Mouse (Mus musculus): Measurements from ENCODE around the gene Olfr1448. TPM values are rescaled to one million over a fixed set of nuclear protein-coding genes. Genes with fewer than 3 reads are reported as not detected.
"Not testable (repeated sequence)": the region's sequence is repeated elsewhere in the genome, so short reads cannot be mapped to it uniquely, and the experiment has no call there.

The Olfr1448 gene
- not detected in 2 replicates for polyA plus RNA-seq (2014; fragmentation: Nextera tagmentation; extraction: Ambion mirVana)

- 0 out of 2 replicates have a peak, but pooled peaks cover 2% of the 10 kb centered on the region for H3K9me3 ChIP-seq (ENCODE audit: control insufficient read depth, low read length)
- ATAC-seq (ENCODE audit: insufficient number of reproducible peaks, insufficient read depth, low FRiP score, low read depth): no peak
- H3K4me2 ChIP-seq (ENCODE audit: low read length): no peak within 1 kb of the TSS
- no peaks in the 10 kb centered on the region for H3K4me1 ChIP-seq (ENCODE audit: control insufficient read depth in 2 of 2, insufficient read depth in 2 of 2, low read length in 2 of 2)
- no peak within 1 kb of the TSS for H3K27ac ChIP-seq (replicated peaks in 1 of 2; ENCODE audit: control insufficient read depth in 1 of 2, insufficient read depth in 1 of 2, low read depth in 2 of 2, low read length in 2 of 2)
- 73% methylated on average over 1 of the region's 1 CpGs for WGBS
- no peaks in the 10 kb centered on the region for H3K27me3 ChIP-seq (ENCODE audit: control insufficient read depth, insufficient read depth, low read length)
- H3K36me3 ChIP-seq (ENCODE audit: control insufficient read depth, insufficient read depth, low read length): no peaks in the 10 kb centered on the region
- H3K9ac ChIP-seq (ENCODE audit: low read length): no peak within 1 kb of the TSS
- H3K4me3 ChIP-seq (ENCODE audit: control insufficient read depth in 1 of 2, insufficient read depth in 1 of 2, low read depth in 1 of 2, low read length in 2 of 2): no peak within 1 kb of the TSS
These were observed at the start of gene Olfr1448 for GRCm38 (mm10) chr19:12924319-12924718. Gene Olfr1448, minus strand, starts transcription at chr19:12924419.

GRCm38 (mm10) chr19:12970082-12970481 lies 45.9 kb upstream of the Olfr1448 start:
- H3K27ac ChIP-seq (replicated peaks in 1 of 2; ENCODE audit: control insufficient read depth in 1 of 2, insufficient read depth in 1 of 2, low read depth in 2 of 2, low read length in 2 of 2); H3K27me3 ChIP-seq (ENCODE audit: control insufficient read depth, insufficient read depth, low read length); H3K36me3 ChIP-seq (ENCODE audit: control insufficient read depth, insufficient read depth, low read length); H3K4me1 ChIP-seq (ENCODE audit: control insufficient read depth in 2 of 2, insufficient read depth in 2 of 2, low read length in 2 of 2); H3K4me2 ChIP-seq (ENCODE audit: low read length); H3K4me3 ChIP-seq (ENCODE audit: control insufficient read depth in 1 of 2, insufficient read depth in 1 of 2, low read depth in 1 of 2, low read length in 2 of 2); H3K9ac ChIP-seq (ENCODE audit: low read length); ATAC-seq (ENCODE audit: insufficient number of reproducible peaks, insufficient read depth, low FRiP score, low read depth): not testable (repeated sequence)
- 70% methylated on average over 5 of the region's 5 CpGs for WGBS
- H3K9me3 ChIP-seq (ENCODE audit: control insufficient read depth, low read length): peaks cover 12% of the 10 kb centered on the region; the same call in 1 of the 2 replicates

- H3K36me3 ChIP-seq (ENCODE audit: control insufficient read depth, insufficient read depth, low read length): no peaks in the 10 kb centered on the region
- no peaks in the 10 kb centered on the region for H3K27me3 ChIP-seq (ENCODE audit: control insufficient read depth, insufficient read depth, low read length)
- 81% methylated on average over 1 of the region's 1 CpGs for WGBS
- no peak within 1 kb of the TSS for H3K4me3 ChIP-seq (ENCODE audit: control insufficient read depth in 1 of 2, insufficient read depth in 1 of 2, low read depth in 1 of 2, low read length in 2 of 2)
- H3K4me2 ChIP-seq (ENCODE audit: low read length): no peak within 1 kb of the TSS
- no peaks in the 10 kb centered on the region for H3K4me1 ChIP-seq (ENCODE audit: control insufficient read depth in 2 of 2, insufficient read depth in 2 of 2, low read length in 2 of 2)
- H3K9me3 ChIP-seq (ENCODE audit: control insufficient read depth, low read length): peaks cover 9% of the 10 kb centered on the region; the same call in 1 of the 2 replicates
- H3K27ac ChIP-seq (replicated peaks in 1 of 2; ENCODE audit: control insufficient read depth in 1 of 2, insufficient read depth in 1 of 2, low read depth in 2 of 2, low read length in 2 of 2): no peak within 1 kb of the TSS
- H3K9ac ChIP-seq (ENCODE audit: low read length): no peak within 1 kb of the TSS
- no peak for ATAC-seq (ENCODE audit: insufficient number of reproducible peaks, insufficient read depth, low FRiP score, low read depth)
These were observed 25.7 kb upstream of the Olfr1448 start, which contains the start of gene Olfr1450 for GRCm38 (mm10) chr19:12949958-12950357. Gene Olfr1450, plus strand, starts transcription at chr19:12950258.

GRCm38 (mm10) chr19:12930540-12930939 lies 6.3 kb upstream of the Olfr1448 start, which contains the start of gene Olfr1449:
Gene Olfr1449, plus strand, starts transcription at chr19:12930840.
- ATAC-seq (ENCODE audit: insufficient number of reproducible peaks, insufficient read depth, low FRiP score, low read depth): no peak
- Histone ChIP-seq H3K36me3 (ENCODE audit: control insufficient read depth, insufficient read depth, low read length) (no peaks in the 10 kb centered on the region), H3K27me3 (ENCODE audit: control insufficient read depth, insufficient read depth, low read length) (no peaks in the 10 kb centered on the region)

GRCm38 (mm10) chr19:12903643-12904042 lies 20.6 kb downstream of the Olfr1448 start, which contains the start of gene Olfr1447:
Gene Olfr1447, minus strand, starts transcription at chr19:12903743.
- no peak within 1 kb of the TSS for H3K4me3 ChIP-seq (ENCODE audit: control insufficient read depth in 1 of 2, insufficient read depth in 1 of 2, low read depth in 1 of 2, low read length in 2 of 2)
- no peaks in the 10 kb centered on the region for H3K36me3 ChIP-seq (ENCODE audit: control insufficient read depth, insufficient read depth, low read length)
- 84% methylated on average over 1 of the region's 1 CpGs for WGBS
- H3K4me2 ChIP-seq (ENCODE audit: low read length): no peak within 1 kb of the TSS
- no peaks in the 10 kb centered on the region for H3K4me1 ChIP-seq (ENCODE audit: control insufficient read depth in 2 of 2, insufficient read depth in 2 of 2, low read length in 2 of 2)
- no peaks in the 10 kb centered on the region for H3K27me3 ChIP-seq (ENCODE audit: control insufficient read depth, insufficient read depth, low read length)
- no peaks in the 10 kb centered on the region for H3K9me3 ChIP-seq (ENCODE audit: control insufficient read depth, low read length)
- H3K9ac ChIP-seq (ENCODE audit: low read length): no peak within 1 kb of the TSS
- ATAC-seq (ENCODE audit: insufficient number of reproducible peaks, insufficient read depth, low FRiP score, low read depth): no peak
- no peak within 1 kb of the TSS for H3K27ac ChIP-seq (replicated peaks in 1 of 2; ENCODE audit: control insufficient read depth in 1 of 2, insufficient read depth in 1 of 2, low read depth in 2 of 2, low read length in 2 of 2)

More at GRCm38 (mm10) chr19:12930540-12930939, 6.3 kb upstream of the Olfr1448 start, which contains the start of gene Olfr1449:
- Histone ChIP-seq H3K4me1 (ENCODE audit: control insufficient read depth in 2 of 2, insufficient read depth in 2 of 2, low read length in 2 of 2) (no peaks in the 10 kb centered on the region), H3K9ac (ENCODE audit: low read length) (no peak within 1 kb of the TSS), H3K4me3 (ENCODE audit: control insufficient read depth in 1 of 2, insufficient read depth in 1 of 2, low read depth in 1 of 2, low read length in 2 of 2) (no peak within 1 kb of the TSS), H3K27ac (replicated peaks in 1 of 2; ENCODE audit: control insufficient read depth in 1 of 2, insufficient read depth in 1 of 2, low read depth in 2 of 2, low read length in 2 of 2) (no peak within 1 kb of the TSS), H3K9me3 (ENCODE audit: control insufficient read depth, low read length) (peaks cover 2% of the 10 kb centered on the region; the same call in 1 of the 2 replicates), H3K4me2 (ENCODE audit: low read length) (no peak within 1 kb of the TSS)

GRCm38 (mm10) chr19:12893424-12893823 lies 30.8 kb downstream of the Olfr1448 start, which contains the start of gene Olfr1446:
Gene Olfr1446, minus strand, starts transcription at chr19:12893524.
- H3K4me2 ChIP-seq (ENCODE audit: low read length): no peak within 1 kb of the TSS
- WGBS: 73% methylated on average over 1 of the region's 1 CpGs
- no peak for ATAC-seq (ENCODE audit: insufficient number of reproducible peaks, insufficient read depth, low FRiP score, low read depth)

GRCm38 (mm10) chr19:12883555-12883954 lies 40.7 kb downstream of the Olfr1448 start, which contains the start of gene Olfr1445:
Gene Olfr1445, plus strand, starts transcription at chr19:12883855.
- no peaks in the 10 kb centered on the region for H3K27me3 ChIP-seq (ENCODE audit: control insufficient read depth, insufficient read depth, low read length)
- 0 out of 2 replicates have a peak, but pooled peaks cover 4% of the 10 kb centered on the region for H3K9me3 ChIP-seq (ENCODE audit: control insufficient read depth, low read length)
- no peak within 1 kb of the TSS for H3K9ac ChIP-seq (ENCODE audit: low read length)
- H3K27ac ChIP-seq (replicated peaks in 1 of 2; ENCODE audit: control insufficient read depth in 1 of 2, insufficient read depth in 1 of 2, low read depth in 2 of 2, low read length in 2 of 2): no peak within 1 kb of the TSS
- no peak within 1 kb of the TSS for H3K4me3 ChIP-seq (ENCODE audit: control insufficient read depth in 1 of 2, insufficient read depth in 1 of 2, low read depth in 1 of 2, low read length in 2 of 2)
- no peaks in the 10 kb centered on the region for H3K36me3 ChIP-seq (ENCODE audit: control insufficient read depth, insufficient read depth, low read length)
- 78% methylated on average over 2 of the region's 2 CpGs for WGBS
- no peaks in the 10 kb centered on the region for H3K4me1 ChIP-seq (ENCODE audit: control insufficient read depth in 2 of 2, insufficient read depth in 2 of 2, low read length in 2 of 2)
- ATAC-seq (ENCODE audit: insufficient number of reproducible peaks, insufficient read depth, low FRiP score, low read depth): no peak
- no peak within 1 kb of the TSS for H3K4me2 ChIP-seq (ENCODE audit: low read length)

More at GRCm38 (mm10) chr19:12893424-12893823, 30.8 kb downstream of the Olfr1448 start, which contains the start of gene Olfr1446:
- H3K9me3 ChIP-seq (ENCODE audit: control insufficient read depth, low read length): no peaks in the 10 kb centered on the region
- no peak within 1 kb of the TSS for H3K27ac ChIP-seq (replicated peaks in 1 of 2; ENCODE audit: control insufficient read depth in 1 of 2, insufficient read depth in 1 of 2, low read depth in 2 of 2, low read length in 2 of 2)
- no peak within 1 kb of the TSS for H3K4me3 ChIP-seq (ENCODE audit: control insufficient read depth in 1 of 2, insufficient read depth in 1 of 2, low read depth in 1 of 2, low read length in 2 of 2)
- no peaks in the 10 kb centered on the region for H3K4me1 ChIP-seq (ENCODE audit: control insufficient read depth in 2 of 2, insufficient read depth in 2 of 2, low read length in 2 of 2)
- H3K36me3 ChIP-seq (ENCODE audit: control insufficient read depth, insufficient read depth, low read length): no peaks in the 10 kb centered on the region
- no peak within 1 kb of the TSS for H3K9ac ChIP-seq (ENCODE audit: low read length)
- no peaks in the 10 kb centered on the region for H3K27me3 ChIP-seq (ENCODE audit: control insufficient read depth, insufficient read depth, low read length)

Measured in heart, embryonic 14.5 days (tissue).